Mouse (Mus musculus): ENCODE data around the gene Ifnl2. TPM values are rescaled to one million over a fixed set of nuclear protein-coding genes. Genes with fewer than 3 reads are reported as not detected.
"Not testable (repeated sequence)": the region's sequence is repeated elsewhere in the genome, so short reads cannot be mapped to it uniquely, and the experiment has no call there.

Ifnl2 gene
- polyA plus RNA-seq (2011; ENCODE audit: insufficient read depth, insufficient read length, low replicate concordance, missing spikeins): not detected in 2 replicates

GRCm38 (mm10) chr7:28510405-28510974 is at the start of gene Ifnl2:
Ifnl2 (minus strand) TSS chr7:28510455.
- WGBS: 49% methylated on average over 8 of the region's 8 CpGs
- not testable (repeated sequence) for H3K27ac ChIP-seq (ENCODE audit: control insufficient read depth, insufficient read depth, low read depth, low read length, poor library complexity); H3K4me3 ChIP-seq (replicated peaks; ENCODE audit: control insufficient read depth, low read depth, low read length); H3K4me1 ChIP-seq (ENCODE audit: control insufficient read depth, insufficient read depth, low read length)

- 56% methylated on average over 4 of the region's 4 CpGs for WGBS
- Histone ChIP-seq H3K4me1 (ENCODE audit: control insufficient read depth, insufficient read depth, low read length) (no peaks in the 10 kb centered on the region), H3K4me3 (replicated peaks; ENCODE audit: control insufficient read depth, low read depth, low read length) (no peak overlapping the region), H3K27ac (ENCODE audit: control insufficient read depth, insufficient read depth, low read depth, low read length, poor library complexity) (no peak overlapping the region)
- TF ChIP-seq CTCF (IDR thresholded peaks at IDR 0.05; ENCODE audit: control insufficient read depth, insufficient read depth, low read length): no peak
- no peak for TF ChIP-seq POLR2A (IDR thresholded peaks at IDR 0.05; ENCODE audit: borderline replicate concordance, control insufficient read depth, low read depth, low read length)
These were observed 48.2 kb upstream of the Ifnl2 start for GRCm38 (mm10) chr7:28558486-28558885.

- no peak overlapping the region for H3K4me3 ChIP-seq (replicated peaks; ENCODE audit: control insufficient read depth, low read depth, low read length)
- H3K27ac ChIP-seq (ENCODE audit: control insufficient read depth, insufficient read depth, low read depth, low read length, poor library complexity): peak overlapping the region; percentile 25; the same call in 1 of the 2 replicates
- no peaks in the 10 kb centered on the region for H3K4me1 ChIP-seq (ENCODE audit: control insufficient read depth, insufficient read depth, low read length)
- TF ChIP-seq POLR2A (IDR thresholded peaks at IDR 0.05; ENCODE audit: borderline replicate concordance, control insufficient read depth, low read depth, low read length) (no peak), CTCF (IDR thresholded peaks at IDR 0.05; ENCODE audit: control insufficient read depth, insufficient read depth, low read length) (no peak)
- 29% methylated on average over 6 of the region's 6 CpGs for WGBS
These were observed 47.5 kb upstream of the Ifnl2 start for GRCm38 (mm10) chr7:28557708-28558107.

- WGBS: 72% methylated on average over 5 of the region's 5 CpGs
- no peaks in the 10 kb centered on the region for H3K4me1 ChIP-seq (ENCODE audit: control insufficient read depth, insufficient read depth, low read length)
- TF ChIP-seq CTCF (IDR thresholded peaks at IDR 0.05; ENCODE audit: control insufficient read depth, insufficient read depth, low read length) (no peak), POLR2A (IDR thresholded peaks at IDR 0.05; ENCODE audit: borderline replicate concordance, control insufficient read depth, low read depth, low read length) (no peak)
- no peak overlapping the region for H3K4me3 ChIP-seq (replicated peaks; ENCODE audit: control insufficient read depth, low read depth, low read length)
- no peak overlapping the region for H3K27ac ChIP-seq (ENCODE audit: control insufficient read depth, insufficient read depth, low read depth, low read length, poor library complexity)
These were observed 46.8 kb upstream of the Ifnl2 start for GRCm38 (mm10) chr7:28557069-28557468.

GRCm38 (mm10) chr7:28555939-28556535 is 45.8 kb upstream of the Ifnl2 start:
- H3K4me1 ChIP-seq (ENCODE audit: control insufficient read depth, insufficient read depth, low read length): no peaks in the 10 kb centered on the region
- 57% methylated on average over 5 of the region's 5 CpGs for WGBS
- no peak overlapping the region for H3K4me3 ChIP-seq (replicated peaks; ENCODE audit: control insufficient read depth, low read depth, low read length)
- TF ChIP-seq CTCF (IDR thresholded peaks at IDR 0.05; ENCODE audit: control insufficient read depth, insufficient read depth, low read length): no peak
- H3K27ac ChIP-seq (ENCODE audit: control insufficient read depth, insufficient read depth, low read depth, low read length, poor library complexity): no peak overlapping the region

DNA sequence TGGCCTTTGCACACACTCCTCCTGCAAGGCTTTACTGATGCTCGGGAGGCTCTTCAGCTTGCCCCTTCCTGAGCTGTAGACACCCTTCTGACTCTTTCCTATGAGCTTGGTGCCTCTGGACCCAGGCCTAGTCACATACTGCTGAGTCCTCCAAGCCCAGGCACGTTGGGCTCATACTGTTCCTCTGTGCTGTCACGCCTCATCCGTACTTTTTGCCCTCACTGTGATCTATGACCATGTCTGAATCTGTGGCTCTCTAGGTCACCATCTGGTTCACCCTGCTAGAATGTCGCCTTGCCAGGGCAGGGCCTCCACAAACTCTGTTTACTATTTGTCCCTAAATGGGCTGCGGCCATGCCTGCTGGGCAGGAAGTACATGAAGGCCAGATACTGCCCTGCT is 42.8 kb upstream of the Ifnl2 start:
- Histone ChIP-seq H3K4me3 (replicated peaks; ENCODE audit: control insufficient read depth, low read depth, low read length) (no peak overlapping the region), H3K4me1 (ENCODE audit: control insufficient read depth, insufficient read depth, low read length) (peaks cover 1% of the 10 kb centered on the region; the same call in 1 of the 2 replicates), H3K27ac (ENCODE audit: control insufficient read depth, insufficient read depth, low read depth, low read length, poor library complexity) (no peak overlapping the region)
- TF ChIP-seq POLR2A (IDR thresholded peaks at IDR 0.05; ENCODE audit: borderline replicate concordance, control insufficient read depth, low read depth, low read length): no peak
- no peak for TF ChIP-seq CTCF (IDR thresholded peaks at IDR 0.05; ENCODE audit: control insufficient read depth, insufficient read depth, low read length)
- WGBS: 85% methylated on average over 6 of the region's 6 CpGs

- no peak for TF ChIP-seq CTCF (IDR thresholded peaks at IDR 0.05; ENCODE audit: control insufficient read depth, insufficient read depth, low read length)
- no peak for TF ChIP-seq POLR2A (IDR thresholded peaks at IDR 0.05; ENCODE audit: borderline replicate concordance, control insufficient read depth, low read depth, low read length)
- WGBS: 6% methylated on average over 7 of the region's 7 CpGs
- H3K4me1 ChIP-seq (ENCODE audit: control insufficient read depth, insufficient read depth, low read length): peaks cover 2% of the 10 kb centered on the region
- H3K4me3 ChIP-seq (replicated peaks; ENCODE audit: control insufficient read depth, low read depth, low read length): no peak overlapping the region
- H3K27ac ChIP-seq (ENCODE audit: control insufficient read depth, insufficient read depth, low read depth, low read length, poor library complexity): no peak overlapping the region
These were observed 37.4 kb upstream of the Ifnl2 start for GRCm38 (mm10) chr7:28547628-28548027.

GRCm38 (mm10) chr7:28547154-28547553 is 36.9 kb upstream of the Ifnl2 start, which contains the start of gene Nccrp1:
Nccrp1 (minus strand) TSS chr7:28547254.
- Histone ChIP-seq H3K4me3 (replicated peaks; ENCODE audit: control insufficient read depth, low read depth, low read length) (no peak within 1 kb of the TSS), H3K27ac (ENCODE audit: control insufficient read depth, insufficient read depth, low read depth, low read length, poor library complexity) (no peak within 1 kb of the TSS; the same call in none of the 2 replicates), H3K4me1 (ENCODE audit: control insufficient read depth, insufficient read depth, low read length) (peaks cover 2% of the 10 kb centered on the region)
- WGBS: 2% methylated on average over 5 of the region's 5 CpGs
- TF ChIP-seq POLR2A (IDR thresholded peaks at IDR 0.05; ENCODE audit: borderline replicate concordance, control insufficient read depth, low read depth, low read length) (no peak), CTCF (IDR thresholded peaks at IDR 0.05; ENCODE audit: control insufficient read depth, insufficient read depth, low read length) (no peak)

DNA sequence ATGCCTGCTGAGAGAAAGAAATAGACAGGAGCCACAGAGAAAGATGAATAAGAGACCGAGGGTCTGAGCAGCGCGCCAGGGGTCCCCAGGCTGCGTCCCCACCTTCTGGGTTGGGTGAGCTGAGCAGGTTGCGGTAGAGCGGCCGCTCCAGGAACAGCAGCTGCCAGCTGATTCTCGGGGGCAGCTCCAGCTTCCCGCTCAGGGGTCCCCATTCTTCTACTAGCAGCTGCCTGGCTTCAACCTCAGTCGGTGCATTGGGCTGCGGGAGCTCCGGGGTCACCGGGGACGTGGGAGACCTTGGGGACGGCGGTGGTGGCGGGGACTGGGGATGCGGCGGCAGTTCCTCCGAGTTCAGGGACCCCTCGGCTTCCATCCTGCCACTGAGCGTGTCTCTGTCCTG is 36.4 kb upstream of the Ifnl2 start:
- Histone ChIP-seq H3K4me3 (replicated peaks; ENCODE audit: control insufficient read depth, low read depth, low read length) (no peak overlapping the region), H3K4me1 (ENCODE audit: control insufficient read depth, insufficient read depth, low read length) (peaks cover 2% of the 10 kb centered on the region), H3K27ac (ENCODE audit: control insufficient read depth, insufficient read depth, low read depth, low read length, poor library complexity) (no peak overlapping the region; the same call in 1 of the 2 replicates)
- TF ChIP-seq CTCF (IDR thresholded peaks at IDR 0.05; ENCODE audit: control insufficient read depth, insufficient read depth, low read length) (no peak), POLR2A (IDR thresholded peaks at IDR 0.05; ENCODE audit: borderline replicate concordance, control insufficient read depth, low read depth, low read length) (no peak)
- WGBS: 2% methylated on average over 22 of the region's 22 CpGs

All from bone marrow, adult 2 months (tissue).